Mouse (Mus musculus) layer of hippocampus, adult 2 months (tissue): ENCODE measurements around the gene Cemip2. TPM values are rescaled to one million over a fixed set of nuclear protein-coding genes. Genes with fewer than 3 reads are reported as not detected.

ENCODE experiments used
- DNase-seq, 2 experiments: peaks; one replicate each; pipeline ENCODE4 v3.0.0; 2022; ENCODE audit warnings: low spot score in 2 of 2
- H3K27ac ChIP-seq: fragments of 200-600 bp; 2 replicates; pipeline ENCODE4 v1.8.1; 2022
- H3K4me3 ChIP-seq: fragments of 200-600 bp; 2 replicates; pipeline ENCODE4 v1.8.1; 2022; ENCODE audit warnings: mild to moderate bottlenecking
- CTCF ChIP-seq: fragments of 200-600 bp; conservative IDR thresholded peaks from 2 replicates; pipeline ENCODE4 v1.8.1; 2022; ENCODE audit warnings: antibody characterized with exemption, mild to moderate bottlenecking, moderate library complexity
- total RNA-seq, 2 experiments: library from RNA; stranded (reverse); gene quantifications; 2 replicates each; pipeline ENCODE4 v1.2.3; 2021

The Cemip2 gene
- total RNA-seq, 2 experiments from 2014 or later: 13.3 TPM

GRCm38 (mm10) chr19:21898015-21898939, 120.1 kb downstream of the Cemip2 start:
- no peak overlapping the region for H3K27ac ChIP-seq
- H3K4me3 ChIP-seq: no peak overlapping the region
- no peak for DNase-seq
- no peak for TF ChIP-seq CTCF

Other genes starting within 250 kb of the Cemip2 start
- gene 1110059E24Rik, start 125.4 kb upstream of the Cemip2 start, total RNA-seq: 10 to 100 TPM; 25.0 to 28.2 TPM
- 10 to 100 TPM; 41.4 to 45.8 TPM for gene Abhd17b, start 125.2 kb upstream of the Cemip2 start, total RNA-seq